Mouse (Mus musculus) bone marrow, adult 2 months (tissue): Measurements from ENCODE around the gene H2afz.

Experiments used
- CTCF ChIP-seq: fragments of 200-500 bp; IDR thresholded peaks from 2 replicates; pipeline ENCODE4 v1.5.1; 2011; ENCODE audit warnings: low read length, control low read depth; ENCODE audit not compliant: control insufficient read depth, insufficient read depth
- POLR2A ChIP-seq: fragments of 200-500 bp; IDR thresholded peaks from 2 replicates; pipeline ENCODE4 v1.6.1; 2011; ENCODE audit warnings: low read depth, mild to moderate bottlenecking, control low read depth, low read length, borderline replicate concordance; ENCODE audit not compliant: control insufficient read depth

DNA sequence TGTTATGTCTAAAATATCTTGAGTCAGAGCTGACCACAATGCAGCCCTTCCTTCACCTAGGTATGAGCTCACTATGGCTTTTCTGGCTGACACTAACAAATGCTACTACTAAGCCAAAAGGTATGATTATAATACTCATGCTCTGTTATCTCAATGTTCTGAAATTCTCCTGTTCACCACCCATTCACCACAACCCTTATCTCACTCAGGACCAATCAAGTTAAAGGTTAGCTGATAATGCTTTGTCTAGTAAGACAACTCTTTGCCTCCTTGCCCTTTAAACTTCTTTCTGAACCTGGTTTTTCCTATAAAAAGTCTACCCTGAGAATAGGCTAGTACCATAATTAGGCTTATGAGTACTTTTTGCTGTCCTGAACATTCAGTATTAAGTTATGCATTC, 26.1 kb upstream of the H2afz start:
- TF ChIP-seq CTCF (no peak), POLR2A (no peak)
